Mouse (Mus musculus): Measurements from ENCODE around the gene Ppp3r1.

DNA sequence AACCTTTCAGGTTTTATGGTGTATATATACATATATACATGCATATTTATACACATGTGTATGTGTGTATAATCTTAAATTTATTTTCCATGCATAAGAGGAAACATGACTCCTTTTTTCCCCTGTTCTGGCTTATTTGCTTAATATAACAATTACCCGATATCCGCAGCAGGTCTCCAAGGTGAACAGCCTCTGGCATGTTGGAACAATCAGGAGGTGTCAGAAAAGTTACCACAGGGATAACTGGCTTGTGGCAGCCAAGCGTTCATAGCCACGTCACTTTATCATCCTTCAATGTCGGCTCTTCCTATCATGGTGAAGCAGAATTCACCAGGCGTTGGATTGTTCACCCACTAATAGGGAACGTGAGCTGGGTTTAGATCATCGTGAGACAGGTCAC, 62.1 kb downstream of the Ppp3r1 start:
- TF ChIP-seq CTCF (IDR thresholded peaks at IDR 0.05; ENCODE audit: low read depth) (no peak), EP300 (IDR thresholded peaks at IDR 0.05; ENCODE audit: low read depth) (no peak)
